Mouse (Mus musculus) left cerebral cortex, adult 18-20 months (tissue): ENCODE results near the gene Tut1. TPM values are rescaled to one million over a fixed set of nuclear protein-coding genes. Genes with fewer than 3 reads are reported as not detected.
A peak's percentile ranks its signal among the peaks of the same experiment; 100 is the strongest.

ENCODE experiments used
- DNase-seq, 2 experiments: peaks; one replicate each; pipeline ENCODE4 v3.0.0; 2021 to 2022; ENCODE audit warnings: low spot score in 2 of 2, mixed read lengths in 1 of 2
- total RNA-seq, 2 experiments: library from RNA; stranded (reverse); gene quantifications; 2 replicates each; pipeline ENCODE4 v1.2.3; 2021

Gene Tut1
- total RNA-seq, 2 experiments from 2014 or later: 22.5 to 23.7 TPM

GRCm38 (mm10) chr19:8982303-8983149 is 28.9 kb downstream of the Tut1 start:
- no peak for DNase-seq

- DNase-seq: no peak
Measured at GRCm38 (mm10) chr19:8983150-8983650, 29.6 kb downstream of the Tut1 start.

- DNase-seq: no peak
Measured at GRCm38 (mm10) chr19:8984255-8984868, 30.7 kb downstream of the Tut1 start.

GRCm38 (mm10) chr19:8985891-8986290 is 32.2 kb downstream of the Tut1 start:
- no peak for DNase-seq

GRCm38 (mm10) chr19:8987816-8988215 is 34.2 kb downstream of the Tut1 start:
- no peak for DNase-seq

GRCm38 (mm10) chr19:8988346-8989065 is 34.9 kb downstream of the Tut1 start:
- DNase-seq: no peak

GRCm38 (mm10) chr19:8989066-8989566 is 35.5 kb downstream of the Tut1 start, which contains the start of gene Ahnak:
TSS of gene Ahnak (plus strand) at chr19:8989284.
- DNase-seq: no peak

- DNase-seq: no peak
Measured at GRCm38 (mm10) chr19:8989567-8990431, 36.2 kb downstream of the Tut1 start.

- DNase-seq: no peak
Measured at GRCm38 (mm10) chr19:8990432-8991102, 36.9 kb downstream of the Tut1 start.

GRCm38 (mm10) chr19:8991245-8991870 is 37.7 kb downstream of the Tut1 start:
- DNase-seq: no peak

- DNase-seq: no peak
Measured at GRCm38 (mm10) chr19:8991871-8992735, 38.5 kb downstream of the Tut1 start.

- DNase-seq: peak; percentile 74 to 77
Measured at GRCm38 (mm10) chr19:8992769-8993624, 39.4 kb downstream of the Tut1 start.

GRCm38 (mm10) chr19:8993625-8993912 is 39.9 kb downstream of the Tut1 start:
- no peak for DNase-seq

- DNase-seq: no peak
Measured at GRCm38 (mm10) chr19:8994813-8995607, 41.4 kb downstream of the Tut1 start.

GRCm38 (mm10) chr19:8996601-8997000 is 43.0 kb downstream of the Tut1 start:
- no peak for DNase-seq

- DNase-seq: peak; percentile 79 to 81
Measured at GRCm38 (mm10) chr19:8997546-8997945, 43.9 kb downstream of the Tut1 start.

GRCm38 (mm10) chr19:8998546-8998945 is 44.9 kb downstream of the Tut1 start:
- DNase-seq: no peak
